Mouse (Mus musculus) forebrain, embryonic 10.5 days (tissue): ENCODE data around the gene Ntn1. TPM values are rescaled to one million over a fixed set of nuclear protein-coding genes. Genes with fewer than 3 reads are reported as not detected.

Experiments
- DNase-seq: peaks from one replicate; pipeline ENCODE4 v3.0.0-alpha.2; 2017; ENCODE audit warnings: low spot score; ENCODE audit errors: extremely low spot score
- H3K27ac ChIP-seq: fragments of 300-500 bp; sonication (generic); 2 replicates; pipeline ENCODE4 v1.5.1; 2016; ENCODE audit warnings: mild to moderate bottlenecking
- H3K27me3 ChIP-seq: fragments of 300-500 bp; sonication (generic); 2 replicates; pipeline ENCODE4 v1.6.1; 2016; ENCODE audit warnings: mild to moderate bottlenecking; ENCODE audit not compliant: poor library complexity, severe bottlenecking
- H3K36me3 ChIP-seq: fragments of 300-500 bp; sonication (generic); replicated peaks from 2 replicates; pipeline ENCODE4 v1.6.1; 2016; ENCODE audit warnings: mild to moderate bottlenecking, moderate library complexity
- H3K4me1 ChIP-seq: fragments of 300-500 bp; sonication (generic); 2 replicates; pipeline ENCODE4 v1.6.1; 2016
- H3K4me3 ChIP-seq: fragments of 300-500 bp; sonication (generic); 2 replicates; pipeline ENCODE4 v1.5.1; 2016; ENCODE audit warnings: mild to moderate bottlenecking, moderate library complexity
- H3K9me3 ChIP-seq: fragments of 300-500 bp; sonication (generic); 2 replicates; pipeline ENCODE4 v1.6.1; 2016; ENCODE audit warnings: mild to moderate bottlenecking, moderate library complexity
- WGBS: fragments of 180-500 bp; shearing (Covaris S2); methylation state at CpG from one replicate; pipeline ENCODE4 v1.1.7; 2016; 5-methylcytosine and 5-hydroxymethylcytosine counted together
- polyA plus RNA-seq: library from polyadenylated mRNA; unstranded; fragments of >200 nt; fragmentation: Nextera tagmentation; extraction: Ambion mirVana; gene quantifications from 2 replicates; pipeline ENCODE4 v1.2.1, GENCODE M21; 2016

The Ntn1 gene
- polyA plus RNA-seq = 6.2 and 6.5 TPM in 2 replicates

- H3K36me3 ChIP-seq = no peaks in the 10 kb centered on the region
- H3K4me3 ChIP-seq = peak within 1 kb of the TSS; percentile 61
- H3K27ac ChIP-seq = peak within 1 kb of the TSS; percentile 89
- WGBS = 4% methylated on average over 11 of the region's 11 CpGs
- H3K4me1 ChIP-seq = peaks cover 44% of the 10 kb centered on the region
- peaks cover 3% of the 10 kb centered on the region; the same call in 1 of the 2 replicates for H3K9me3 ChIP-seq
- peaks cover 100% of the 10 kb centered on the region for H3K27me3 ChIP-seq
- no peak for DNase-seq
Observed at GRCm38 (mm10) chr11:68400727-68401219, at the start of gene Ntn1. TSS of gene Ntn1 (minus strand) at chr11:68400823.

DNA sequence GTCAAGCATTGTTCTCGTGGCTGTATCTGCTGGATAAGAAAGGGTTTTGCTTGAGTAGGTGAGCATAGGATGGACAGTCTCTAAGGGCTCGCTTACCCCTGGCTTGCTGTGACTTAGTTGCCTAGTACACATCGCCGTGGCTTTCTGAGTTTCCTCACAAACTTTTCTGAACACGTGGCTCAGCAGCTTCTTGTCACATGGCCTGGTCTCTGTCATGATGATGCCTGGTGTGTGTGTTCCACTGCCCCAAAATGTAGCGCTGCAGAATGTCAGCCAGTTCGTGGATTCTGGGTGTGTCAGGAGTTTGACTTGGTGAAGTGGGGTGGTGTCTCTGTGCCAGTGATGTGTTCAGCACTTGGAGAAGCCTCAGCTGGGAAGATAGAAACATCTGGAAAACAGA, 47.7 kb upstream of the Ntn1 start:
- WGBS = 92% methylated on average over 7 of the region's 7 CpGs
- Histone ChIP-seq H3K27me3 (no peaks in the 10 kb centered on the region), H3K27ac (no peak overlapping the region)

DNA sequence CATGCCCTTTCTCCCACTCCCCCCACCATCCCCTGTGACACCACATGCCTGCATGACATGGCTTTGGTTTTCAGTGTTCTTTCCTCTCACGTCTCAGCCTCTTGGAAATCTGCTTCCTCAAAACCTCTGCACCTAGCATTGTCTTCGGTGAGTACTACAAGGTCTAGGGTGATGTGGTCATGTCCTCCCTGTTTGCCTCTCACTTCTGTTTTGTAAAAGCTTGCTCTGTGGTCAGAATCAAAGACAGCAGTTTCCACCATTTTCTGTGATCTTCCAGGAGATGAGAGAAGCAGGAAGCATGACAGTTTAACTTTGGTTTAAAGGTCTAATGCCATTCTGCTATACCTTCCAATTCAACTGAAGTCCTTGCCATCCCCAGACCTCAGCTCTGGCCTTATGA, 46.6 kb upstream of the Ntn1 start:
- H3K4me3 ChIP-seq = no peak overlapping the region
- H3K4me1 ChIP-seq = peaks cover 19% of the 10 kb centered on the region
- H3K27me3 ChIP-seq = no peaks in the 10 kb centered on the region
- no peaks in the 10 kb centered on the region for H3K9me3 ChIP-seq
- H3K27ac ChIP-seq = no peak overlapping the region
- 85% methylated on average over 2 of the region's 2 CpGs for WGBS
- H3K36me3 ChIP-seq = no peaks in the 10 kb centered on the region
- DNase-seq = no peak

More for the DNA sequence above, 47.7 kb upstream of the Ntn1 start:
- DNase-seq = no peak
- peaks cover 21% of the 10 kb centered on the region for H3K4me1 ChIP-seq
- no peaks in the 10 kb centered on the region for H3K36me3 ChIP-seq
- H3K4me3 ChIP-seq = no peak overlapping the region
- no peaks in the 10 kb centered on the region for H3K9me3 ChIP-seq

- Histone ChIP-seq H3K36me3 (no peaks in the 10 kb centered on the region), H3K4me1 (peaks cover 14% of the 10 kb centered on the region), H3K9me3 (no peaks in the 10 kb centered on the region), H3K27ac (no peak overlapping the region), H3K4me3 (no peak overlapping the region), H3K27me3 (no peaks in the 10 kb centered on the region)
- 92% methylated on average over 4 of the region's 4 CpGs for WGBS
- no peak for DNase-seq
Observed at GRCm38 (mm10) chr11:68446547-68446946, 45.9 kb upstream of the Ntn1 start.

DNA sequence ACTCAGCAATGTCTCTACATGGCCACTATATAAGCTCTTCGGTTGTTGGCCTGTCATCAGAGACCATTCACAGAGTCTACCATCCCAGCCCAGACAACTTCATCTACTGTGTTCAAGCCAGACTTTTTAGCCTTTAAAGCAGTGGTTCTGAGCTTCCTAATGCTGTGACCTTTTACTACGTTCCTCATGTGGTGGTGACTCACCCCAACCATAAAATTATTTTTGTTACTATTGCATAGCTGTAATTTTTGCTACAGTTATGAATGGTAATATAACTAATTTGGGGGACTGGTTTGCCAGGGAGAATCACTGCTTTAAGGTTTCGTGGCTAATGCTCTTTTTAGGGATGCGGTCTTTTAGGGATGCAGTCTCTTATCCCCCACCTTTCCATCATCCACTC, 45.3 kb upstream of the Ntn1 start:
- H3K36me3 ChIP-seq = no peaks in the 10 kb centered on the region
- peaks cover 7% of the 10 kb centered on the region for H3K4me1 ChIP-seq
- H3K4me3 ChIP-seq = no peak overlapping the region
- no peak overlapping the region for H3K27ac ChIP-seq
- H3K9me3 ChIP-seq = no peaks in the 10 kb centered on the region
- 92% methylated on average over 4 of the region's 4 CpGs for WGBS
- H3K27me3 ChIP-seq = no peaks in the 10 kb centered on the region
- no peak for DNase-seq

DNA sequence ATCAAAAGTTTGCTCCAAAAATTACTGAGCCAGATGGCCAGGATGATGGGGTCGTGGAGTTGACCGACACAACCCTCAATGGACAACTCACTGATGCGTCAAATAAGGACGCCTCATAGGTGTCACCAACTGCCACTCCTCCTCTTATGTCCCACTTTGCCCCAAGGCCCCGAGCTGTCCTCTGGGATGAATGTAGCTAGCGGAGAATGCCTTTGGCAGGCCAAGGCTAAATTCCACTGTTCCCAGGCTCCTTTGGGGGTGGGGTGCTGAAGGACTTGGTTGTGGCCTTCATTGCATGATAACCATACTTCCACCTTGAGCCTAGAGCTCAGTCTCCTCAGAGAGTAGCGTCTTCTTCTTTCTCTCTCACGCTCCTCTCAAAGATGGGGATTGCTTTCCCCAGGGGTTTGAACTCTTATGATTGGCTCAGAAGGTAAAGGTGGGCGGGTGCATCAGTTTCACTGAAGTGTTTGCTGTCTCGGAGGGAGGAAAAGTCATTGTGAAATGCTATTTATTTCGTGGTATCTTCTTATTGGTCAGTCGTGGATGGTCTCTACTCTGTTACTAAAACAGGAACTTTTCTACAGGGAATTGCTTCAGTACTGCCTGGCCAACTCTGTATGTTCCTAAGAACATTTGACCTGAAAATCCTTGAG, 42.5 kb upstream of the Ntn1 start:
- no peaks in the 10 kb centered on the region for H3K36me3 ChIP-seq
- H3K9me3 ChIP-seq = no peaks in the 10 kb centered on the region
- WGBS = 86% methylated on average over 12 of the region's 12 CpGs
- no peaks in the 10 kb centered on the region for H3K4me1 ChIP-seq
- no peak overlapping the region for H3K27ac ChIP-seq
- DNase-seq = no peak
- no peaks in the 10 kb centered on the region for H3K27me3 ChIP-seq
- H3K4me3 ChIP-seq = no peak overlapping the region

DNA sequence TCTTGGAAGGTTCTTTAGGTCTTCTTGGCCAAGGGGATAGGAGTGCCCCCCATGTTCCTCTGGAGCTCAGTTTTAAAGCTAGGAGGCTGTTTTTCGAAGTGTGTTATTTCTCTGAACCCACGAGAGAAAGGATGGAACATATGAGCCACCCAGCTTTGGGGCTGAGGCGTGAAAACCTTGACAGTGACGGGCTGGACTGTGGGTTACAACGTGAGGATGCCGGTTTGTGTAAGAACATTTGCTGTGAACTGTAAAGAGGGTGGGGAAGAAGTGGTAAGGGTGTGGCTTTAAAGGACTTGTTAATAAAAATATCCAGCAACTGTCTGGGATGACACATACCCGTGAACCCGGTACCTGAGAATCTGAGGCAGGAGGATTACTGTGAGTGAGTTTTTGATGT, 41.7 kb upstream of the Ntn1 start:
- H3K27me3 ChIP-seq = no peaks in the 10 kb centered on the region
- no peak for DNase-seq
- H3K9me3 ChIP-seq = no peaks in the 10 kb centered on the region
- no peaks in the 10 kb centered on the region for H3K4me1 ChIP-seq
- no peak overlapping the region for H3K27ac ChIP-seq
- H3K36me3 ChIP-seq = no peaks in the 10 kb centered on the region
- no peak overlapping the region for H3K4me3 ChIP-seq
- 91% methylated on average over 8 of the region's 8 CpGs for WGBS

GRCm38 (mm10) chr11:68440965-68441364, 40.3 kb upstream of the Ntn1 start:
- H3K27ac ChIP-seq = no peak overlapping the region
- no peak overlapping the region for H3K4me3 ChIP-seq
- no peak for DNase-seq
- H3K36me3 ChIP-seq = no peaks in the 10 kb centered on the region
- 70% methylated on average over 5 of the region's 5 CpGs for WGBS
- no peaks in the 10 kb centered on the region for H3K27me3 ChIP-seq
- no peaks in the 10 kb centered on the region for H3K4me1 ChIP-seq
- H3K9me3 ChIP-seq = no peaks in the 10 kb centered on the region

DNA sequence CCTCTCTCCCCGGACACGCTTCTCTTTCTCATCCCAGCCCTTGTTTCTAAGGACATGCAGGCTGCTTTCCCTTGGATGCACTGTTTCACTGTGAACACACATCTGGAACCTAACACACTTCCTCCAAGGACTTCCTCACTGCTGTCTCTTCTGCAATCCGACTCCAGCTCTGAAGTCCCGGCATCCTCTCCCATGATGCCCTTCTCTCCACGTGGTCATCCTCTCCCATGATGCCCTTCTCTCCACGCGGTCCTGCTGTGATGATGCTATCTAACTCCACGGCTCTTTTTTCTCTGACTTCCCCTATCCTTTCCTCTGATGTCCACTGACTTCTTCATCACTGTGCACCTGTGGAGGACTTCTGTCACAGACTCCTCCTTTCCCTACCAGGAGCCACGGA, 39.5 kb upstream of the Ntn1 start:
- Histone ChIP-seq H3K27ac (no peak overlapping the region), H3K4me3 (no peak overlapping the region), H3K4me1 (no peaks in the 10 kb centered on the region), H3K9me3 (no peaks in the 10 kb centered on the region), H3K27me3 (no peaks in the 10 kb centered on the region), H3K36me3 (no peaks in the 10 kb centered on the region)
- no peak for DNase-seq
- 84% methylated on average over 9 of the region's 9 CpGs for WGBS

- Histone ChIP-seq H3K36me3 (no peaks in the 10 kb centered on the region), H3K27me3 (peaks cover 25% of the 10 kb centered on the region), H3K4me3 (no peak overlapping the region), H3K4me1 (peaks cover 15% of the 10 kb centered on the region), H3K27ac (no peak overlapping the region), H3K9me3 (no peaks in the 10 kb centered on the region)
- WGBS = 83% methylated on average over 5 of the region's 5 CpGs
- no peak for DNase-seq
Observed at GRCm38 (mm10) chr11:68436376-68436775, 35.8 kb upstream of the Ntn1 start.

GRCm38 (mm10) chr11:68435601-68436000, 35.0 kb upstream of the Ntn1 start:
- no peak overlapping the region for H3K27ac ChIP-seq
- 93% methylated on average over 4 of the region's 4 CpGs for WGBS
- H3K4me1 ChIP-seq = peaks cover 15% of the 10 kb centered on the region
- no peaks in the 10 kb centered on the region for H3K9me3 ChIP-seq
- no peaks in the 10 kb centered on the region for H3K36me3 ChIP-seq
- H3K27me3 ChIP-seq = peaks cover 32% of the 10 kb centered on the region
- H3K4me3 ChIP-seq = no peak overlapping the region
- no peak for DNase-seq

GRCm38 (mm10) chr11:68434697-68435096, 34.1 kb upstream of the Ntn1 start:
- Histone ChIP-seq H3K9me3 (no peaks in the 10 kb centered on the region), H3K4me1 (peaks cover 15% of the 10 kb centered on the region), H3K27ac (no peak overlapping the region), H3K36me3 (no peaks in the 10 kb centered on the region), H3K4me3 (no peak overlapping the region), H3K27me3 (peaks cover 41% of the 10 kb centered on the region)
- WGBS = 84% methylated on average over 2 of the region's 2 CpGs
- DNase-seq = no peak

DNA sequence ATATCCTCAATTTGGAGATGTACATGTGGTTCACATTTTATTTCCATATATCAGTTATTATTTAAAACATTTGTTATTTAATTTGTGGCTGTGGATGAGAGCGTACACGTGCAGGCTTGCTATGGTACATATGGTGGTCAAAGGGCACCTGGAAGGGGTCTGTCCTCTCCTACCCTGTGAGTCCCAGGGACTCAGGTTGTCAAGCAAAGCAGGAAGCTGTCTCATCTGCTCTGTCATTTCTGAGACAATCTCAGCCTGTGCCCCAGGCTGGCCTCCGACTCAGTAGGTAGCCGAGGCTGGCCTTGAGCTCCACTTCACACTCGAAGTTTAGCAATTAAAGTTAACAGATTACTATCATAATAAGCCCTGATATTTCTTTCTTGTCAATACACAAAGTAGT, 32.9 kb upstream of the Ntn1 start:
- H3K36me3 ChIP-seq = no peaks in the 10 kb centered on the region
- peaks cover 43% of the 10 kb centered on the region for H3K27me3 ChIP-seq
- H3K9me3 ChIP-seq = no peaks in the 10 kb centered on the region
- whole genome bisulfite sequencing = 89% methylated on average over 5 of the region's 5 CpGs
- no peak for DNase-seq
- no peak overlapping the region for H3K4me3 ChIP-seq
- no peak overlapping the region for H3K27ac ChIP-seq
- peaks cover 15% of the 10 kb centered on the region for H3K4me1 ChIP-seq
